Mouse (Mus musculus) erythroblast, adult 5-6 weeks (primary cell): Measurements from ENCODE around the gene Atp1b1. TPM values are rescaled to one million over a fixed set of nuclear protein-coding genes. Genes with fewer than 3 reads are reported as not detected.

Source experiments
- ATAC-seq: replicated peaks from 2 replicates; pipeline ENCODE4 v1.8.0; 2016; ENCODE audit warnings: moderate number of reproducible peaks, mild to moderate bottlenecking, moderate TSS enrichment, inconsistent platforms; ENCODE audit not compliant: poor library complexity, low FRiP score, severe bottlenecking
- total RNA-seq, 2 experiments: library from RNA; stranded (forward) in 1 of 2; stranded (reverse) in 1 of 2; fragments of 150-400 nt in 1 of 2; fragments of 200-764, 138-1000 nt in 1 of 2; gene quantifications; 2 replicates each; pipeline versions ENCODE4 v1.2.3 to v1.2.4; 2015 to 2017; ENCODE audit warnings: low replicate concordance in 2 of 2

Gene Atp1b1
- total RNA-seq (2015; ENCODE audit: low replicate concordance) (6.5 and 9.4 TPM in 2 replicates), total RNA-seq (2017; ENCODE audit: low replicate concordance) (1.7 and 2.9 TPM in 2 replicates)

DNA sequence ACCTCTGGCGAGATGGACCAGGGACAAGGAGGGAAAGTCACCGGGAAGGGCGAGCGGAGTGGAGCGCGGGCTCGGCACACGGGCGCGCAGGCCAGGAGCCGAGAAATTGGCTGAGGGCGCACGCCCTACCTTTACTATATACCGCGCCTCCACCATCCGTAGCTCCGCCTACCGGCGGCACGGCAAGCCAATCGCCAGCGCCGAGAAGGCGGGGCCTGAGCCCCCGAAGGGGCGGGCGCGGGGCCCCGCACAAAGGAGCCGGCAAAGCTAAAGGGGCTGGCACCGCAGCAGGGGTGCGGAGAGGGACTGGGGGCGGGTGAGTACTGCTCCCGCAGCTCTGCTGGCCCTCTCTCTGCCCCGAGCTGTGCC, at the start of gene Atp1b1:
Gene Atp1b1 (minus strand): TSS at position 111 of the 369 bp plus-strand sequence.
- ATAC-seq, result no peak

DNA sequence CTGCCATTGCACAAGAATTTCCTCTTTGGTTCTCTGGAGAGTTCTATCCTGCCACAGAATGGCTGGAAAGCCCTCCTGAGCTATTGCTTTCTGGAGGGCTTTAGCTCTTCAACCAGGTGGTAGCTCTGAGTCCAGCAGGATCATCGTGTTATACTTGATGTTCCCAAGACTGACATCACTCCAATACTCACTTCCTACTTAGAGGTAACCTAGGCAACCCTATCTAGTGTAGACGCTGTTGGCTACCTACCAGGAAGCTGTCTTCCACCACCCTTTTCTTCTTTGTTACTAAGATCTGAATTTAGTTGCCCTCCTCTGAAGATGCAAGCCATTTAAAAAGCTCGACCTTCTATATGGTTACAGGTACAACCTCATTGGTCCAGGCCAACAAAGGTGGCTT, 46.9 kb upstream of the Atp1b1 start:
- ATAC-seq, result no peak

DNA sequence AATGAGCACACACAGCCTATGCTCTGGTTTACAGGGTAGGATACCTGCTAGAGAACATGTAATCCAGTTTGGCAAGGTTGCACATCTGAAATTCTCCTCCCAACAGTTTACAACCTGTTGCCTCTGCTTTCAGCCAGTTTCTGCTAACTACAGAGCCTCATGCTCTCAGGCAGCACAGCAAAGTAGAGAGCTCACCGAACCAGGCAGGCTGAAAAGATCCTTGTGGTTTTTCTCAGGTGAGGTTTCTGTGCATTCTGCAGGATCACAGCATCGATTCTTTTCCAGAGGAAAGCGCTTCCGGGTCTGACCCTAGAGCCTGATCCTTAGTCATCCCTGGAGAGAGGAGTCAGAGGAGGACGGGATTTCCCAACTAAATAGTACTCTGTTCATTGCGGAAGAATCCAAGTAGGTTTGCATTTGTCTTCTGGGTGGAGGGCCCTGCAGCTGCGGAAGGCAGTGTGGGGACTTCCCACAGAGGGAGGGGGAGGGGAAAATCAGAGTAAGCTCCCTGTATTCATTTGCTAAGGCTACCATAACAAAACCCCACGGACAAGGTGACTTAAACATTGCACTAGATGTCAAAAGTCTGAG, 45.1 kb upstream of the Atp1b1 start:
- ATAC-seq, result no peak

DNA sequence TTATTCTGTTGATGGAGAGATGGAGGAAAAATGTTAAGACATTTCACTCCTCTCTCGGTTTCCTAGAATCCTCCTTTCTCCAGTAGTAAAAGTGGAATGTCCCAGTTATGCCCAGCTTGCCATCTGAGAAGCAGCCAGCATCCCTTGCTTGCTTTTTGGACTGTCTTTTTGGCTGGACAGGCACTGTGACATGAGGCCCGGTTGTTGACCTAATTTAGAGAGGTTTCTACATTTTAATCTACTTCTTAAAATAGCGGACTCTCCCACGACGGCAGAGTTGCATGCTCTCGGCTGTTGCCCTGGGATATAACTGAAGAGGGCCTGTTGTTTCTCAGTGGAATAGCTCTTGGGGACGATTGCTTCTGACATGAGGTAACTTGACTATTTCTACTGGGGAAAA, 44.1 kb upstream of the Atp1b1 start:
- no peak for ATAC-seq

DNA sequence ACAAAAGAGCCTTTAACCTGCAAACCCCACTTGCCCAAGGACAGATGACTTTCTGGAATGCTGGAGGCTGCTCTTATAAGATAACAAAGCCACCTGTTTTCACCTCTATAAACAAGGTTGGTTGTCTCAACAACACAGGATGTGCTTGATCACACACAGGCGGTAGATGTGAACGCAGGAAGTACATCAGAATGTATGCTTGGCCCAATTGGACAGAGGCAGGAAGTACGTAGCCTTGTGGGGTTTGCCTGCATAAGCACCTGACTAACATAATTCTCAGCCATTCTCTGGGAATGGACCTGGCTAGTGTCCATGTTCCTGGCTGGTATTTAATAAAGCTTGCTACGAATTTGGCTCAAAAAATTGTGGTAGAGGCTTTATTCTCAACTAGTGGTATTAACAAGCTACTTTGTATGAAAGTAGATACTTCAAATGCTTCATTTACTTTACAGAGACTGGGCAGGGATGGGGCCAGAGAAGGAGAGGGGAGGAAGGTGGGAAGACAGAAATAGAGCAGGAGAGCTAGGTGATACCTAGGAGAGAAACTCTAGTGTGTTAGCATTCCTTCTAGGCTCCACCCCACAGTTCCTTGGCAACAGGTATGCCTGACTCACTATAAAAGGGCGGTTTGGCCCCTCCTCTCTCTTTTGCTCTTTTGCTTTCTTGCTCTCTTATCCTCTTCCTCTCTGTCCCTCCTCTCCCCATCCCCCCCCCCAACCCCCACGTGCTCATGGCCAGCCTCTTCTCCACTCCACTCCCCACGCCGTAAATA, 36.8 kb upstream of the Atp1b1 start:
- no peak for ATAC-seq

DNA sequence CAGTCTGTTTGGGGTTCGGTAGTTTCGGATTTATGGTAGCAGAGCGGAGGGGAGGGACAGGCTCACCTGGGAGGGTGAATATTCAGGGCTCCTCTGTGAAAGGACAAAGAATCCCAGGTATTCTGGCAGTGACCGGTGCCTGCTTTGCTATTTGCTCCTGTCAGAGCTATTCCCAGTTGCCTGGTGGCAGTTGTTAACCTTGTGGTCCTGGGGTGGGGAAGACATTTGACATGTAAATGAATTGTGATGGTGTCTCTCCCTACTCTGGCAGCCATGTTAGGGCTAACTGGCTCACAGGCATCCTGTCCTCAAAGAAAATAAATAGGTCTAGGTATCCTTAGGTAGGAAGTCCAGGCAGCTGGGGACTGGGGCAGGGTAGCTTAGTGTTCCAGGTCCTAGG, 36.1 kb upstream of the Atp1b1 start:
- no peak for ATAC-seq

DNA sequence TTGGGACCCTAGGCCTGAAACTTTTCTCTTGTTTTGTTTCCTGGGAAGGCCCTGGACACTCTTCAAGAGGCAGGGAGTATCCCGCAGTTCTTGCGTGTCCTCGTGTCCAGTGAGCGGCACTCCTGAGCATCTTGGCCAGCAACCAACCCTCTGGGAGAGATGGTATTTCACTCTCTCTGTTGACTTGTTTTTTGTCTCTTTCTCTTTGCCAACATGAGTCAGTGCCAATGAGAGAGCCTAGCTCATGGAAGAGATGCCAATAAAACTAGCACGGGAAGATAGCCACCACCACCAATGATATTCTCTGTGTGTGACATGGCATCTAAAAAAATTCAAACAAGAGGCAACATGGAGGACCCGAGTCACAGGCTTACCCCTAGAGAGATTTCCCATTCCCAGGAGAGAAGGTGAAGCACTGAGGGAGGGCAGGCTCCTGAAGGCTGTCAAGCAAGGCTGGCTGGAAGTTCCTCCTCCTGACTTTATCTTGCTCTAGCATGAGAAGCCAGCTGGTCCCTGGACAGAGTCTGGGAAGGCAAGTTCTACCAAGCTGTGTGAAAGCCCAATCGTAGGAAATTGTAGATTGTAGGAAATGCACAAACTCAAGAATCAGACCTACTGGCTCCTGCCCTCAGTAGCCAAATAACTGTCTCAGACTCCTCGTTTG, 35.0 kb upstream of the Atp1b1 start:
- ATAC-seq, result no peak

DNA sequence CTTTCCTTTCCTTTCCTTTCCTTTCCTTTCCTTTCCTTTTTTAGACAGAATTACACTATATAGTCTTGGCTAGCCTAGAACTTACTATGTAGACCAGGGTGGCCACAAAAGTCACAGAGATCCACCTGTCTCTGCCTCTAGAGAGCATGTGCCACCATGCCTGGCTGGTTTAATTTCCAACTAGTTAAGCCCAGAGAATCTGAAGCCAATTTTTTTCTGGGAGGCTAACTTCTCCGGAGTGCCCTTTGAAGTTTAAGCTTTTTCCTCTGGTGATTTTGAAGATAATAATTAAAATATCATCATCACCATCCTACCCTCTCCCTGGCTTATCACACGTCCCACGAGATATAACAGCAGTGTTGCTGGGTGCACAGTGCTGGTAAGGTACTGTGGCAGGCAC, 34.3 kb upstream of the Atp1b1 start:
- no peak for ATAC-seq

DNA sequence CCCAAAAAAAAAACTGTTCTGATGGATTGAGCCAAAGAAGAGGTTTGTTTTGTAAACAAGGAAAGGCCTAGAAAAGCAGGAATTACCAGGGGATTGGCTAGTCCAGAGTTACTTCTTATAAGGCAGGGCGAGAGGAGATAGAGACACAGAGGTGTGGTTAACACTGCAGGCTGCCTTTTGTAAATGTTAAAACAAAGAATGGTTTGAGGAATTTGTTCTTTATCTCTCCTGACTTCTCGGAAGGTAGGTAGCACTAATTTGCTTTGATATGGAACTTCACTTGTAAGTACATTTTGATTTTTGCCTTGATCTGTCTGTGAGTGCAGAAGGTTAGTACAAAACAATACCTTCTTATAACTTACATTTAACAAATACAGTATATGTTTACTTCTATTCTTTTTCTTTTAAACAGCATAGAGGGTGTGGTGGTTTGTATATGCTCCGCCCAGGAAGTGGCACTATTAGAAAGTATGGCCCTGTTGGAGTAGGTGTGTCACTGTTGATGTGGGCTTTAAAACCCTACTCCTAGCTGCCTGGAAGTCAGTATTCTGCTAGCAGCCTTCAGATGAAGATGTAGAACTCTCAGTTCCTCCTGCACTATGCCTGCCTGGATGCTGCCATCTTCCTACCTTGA, 31.9 kb upstream of the Atp1b1 start:
- no peak for ATAC-seq

DNA sequence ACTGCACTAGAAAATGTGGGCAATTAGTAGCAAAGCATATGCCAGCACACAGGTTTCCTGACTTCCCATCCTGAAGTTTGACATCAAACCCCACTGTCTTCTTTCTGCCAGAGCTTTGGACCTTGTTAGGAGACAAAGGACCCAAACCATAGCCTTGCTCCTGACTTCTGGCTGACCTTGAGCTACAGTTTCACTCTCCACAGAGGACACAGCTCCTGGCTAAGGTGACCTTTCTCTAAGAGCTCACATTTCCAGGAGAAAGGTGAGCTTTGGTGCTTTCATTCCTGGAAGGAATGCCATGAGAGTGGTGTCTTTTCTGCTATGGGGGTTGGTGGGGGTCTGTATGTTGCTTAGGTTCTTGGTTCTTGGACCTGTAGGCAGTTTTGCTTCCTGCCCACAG, 25.6 kb upstream of the Atp1b1 start:
- no peak for ATAC-seq

DNA sequence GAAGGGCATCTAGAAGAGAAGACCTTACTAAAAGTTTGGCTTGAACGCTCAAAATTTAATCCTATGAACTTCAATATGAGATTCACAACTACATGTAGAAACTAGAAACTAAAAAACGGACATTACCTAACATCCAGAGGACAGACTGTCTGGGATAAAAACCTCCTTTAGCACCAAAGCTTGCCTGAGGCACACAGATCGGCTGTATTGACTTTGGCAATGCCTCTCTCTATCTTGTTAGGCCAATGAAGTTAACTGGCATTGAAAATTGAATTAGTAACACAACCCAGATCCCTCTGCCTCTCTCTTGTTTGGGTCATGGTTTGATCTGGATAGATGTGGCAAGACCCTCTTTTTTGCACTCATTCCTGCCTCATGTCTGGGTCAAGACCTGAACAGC, 24.7 kb upstream of the Atp1b1 start:
- ATAC-seq, result no peak

DNA sequence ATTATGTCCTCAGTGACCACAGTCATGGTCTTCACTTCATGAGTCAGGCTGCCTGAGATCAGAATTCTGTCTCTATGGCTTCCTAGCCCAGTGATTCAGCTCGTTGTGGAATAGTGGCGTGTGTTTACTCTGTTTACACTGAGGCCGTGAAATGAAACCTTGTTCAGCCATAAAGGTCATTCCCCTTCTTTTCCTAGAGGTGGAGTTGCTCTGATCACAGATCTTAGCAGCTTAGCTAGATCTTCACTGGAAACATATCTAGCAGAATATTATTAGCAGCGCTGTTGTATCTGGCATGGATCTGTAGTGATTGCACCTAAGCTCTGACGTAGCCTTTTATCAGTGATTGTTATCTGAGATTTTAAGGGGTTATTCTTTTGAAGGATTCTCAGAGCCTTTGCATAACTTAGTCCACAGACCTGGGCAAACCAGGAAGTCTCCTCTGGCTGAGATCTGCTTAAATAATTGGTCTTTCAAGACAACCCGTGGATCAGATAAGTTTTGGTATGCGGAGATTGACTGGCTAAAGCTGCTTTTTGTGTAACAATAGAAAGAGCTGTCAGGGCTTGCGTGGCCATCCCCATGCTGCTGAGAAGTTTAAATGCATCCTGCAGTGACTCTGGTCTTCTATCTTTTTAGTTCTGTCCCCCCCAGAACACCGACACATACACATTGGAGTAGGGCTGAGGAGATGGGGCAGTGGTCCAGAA, 23.6 kb upstream of the Atp1b1 start:
- no peak for ATAC-seq

DNA sequence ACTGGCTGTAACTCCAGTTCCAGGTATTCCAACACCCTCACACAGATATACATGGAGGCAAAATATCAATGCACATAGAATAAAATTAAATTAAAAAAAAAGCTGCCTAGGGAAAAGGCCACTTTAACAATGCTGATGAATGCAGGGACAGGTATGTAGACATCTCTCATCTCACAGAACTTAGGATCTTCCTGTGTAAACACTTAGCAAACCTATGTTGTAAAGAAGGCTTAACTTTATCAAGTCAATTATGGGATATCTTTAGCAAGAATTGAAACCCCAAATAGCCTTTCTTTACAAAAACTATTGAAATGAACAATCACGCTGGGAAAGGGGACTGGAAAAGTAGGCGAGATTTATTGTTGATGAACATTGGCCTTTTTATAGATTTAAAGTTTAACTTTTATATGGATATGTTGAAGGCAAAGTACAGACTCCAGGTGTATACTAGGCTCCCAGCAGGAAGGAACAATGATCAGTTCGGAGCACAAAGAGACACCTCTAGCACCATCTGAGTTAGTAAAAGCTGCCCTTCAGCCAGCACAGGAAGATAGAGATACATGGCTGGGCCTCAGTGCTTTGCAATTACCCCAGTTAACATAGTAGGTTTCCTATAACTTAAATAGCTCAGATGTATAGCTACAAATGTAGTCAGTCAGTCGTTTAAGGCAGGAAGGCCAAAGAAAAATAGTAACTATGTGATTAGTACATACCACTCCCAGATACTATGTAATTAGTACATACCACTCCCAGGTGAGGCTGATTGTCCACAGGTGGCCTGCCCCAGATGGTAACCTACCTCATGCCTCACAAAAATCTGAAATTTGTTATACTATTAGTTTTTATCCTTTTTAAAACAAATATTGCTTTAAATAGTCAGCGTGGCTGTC, 22.8 kb upstream of the Atp1b1 start:
- ATAC-seq, result no peak

DNA sequence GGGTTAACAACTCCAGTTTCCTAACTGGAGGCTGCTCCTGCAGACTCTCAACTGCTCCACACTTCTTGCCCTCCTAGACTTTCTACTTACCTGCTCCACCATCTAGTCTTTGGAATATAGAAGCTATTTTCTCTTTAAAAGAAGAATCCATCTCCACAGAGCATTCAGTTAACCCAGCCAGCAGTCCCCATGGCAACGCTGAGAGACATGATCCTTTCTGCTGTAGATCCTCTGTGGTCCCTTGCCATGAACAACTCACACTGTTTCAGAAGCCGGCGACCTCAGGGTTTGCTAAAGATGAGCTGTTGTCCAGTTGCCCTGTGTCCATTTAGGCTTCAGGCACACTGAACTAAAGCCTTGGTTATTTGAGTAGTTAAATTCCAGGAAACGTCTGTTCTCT, 17.7 kb upstream of the Atp1b1 start:
- no peak for ATAC-seq

DNA sequence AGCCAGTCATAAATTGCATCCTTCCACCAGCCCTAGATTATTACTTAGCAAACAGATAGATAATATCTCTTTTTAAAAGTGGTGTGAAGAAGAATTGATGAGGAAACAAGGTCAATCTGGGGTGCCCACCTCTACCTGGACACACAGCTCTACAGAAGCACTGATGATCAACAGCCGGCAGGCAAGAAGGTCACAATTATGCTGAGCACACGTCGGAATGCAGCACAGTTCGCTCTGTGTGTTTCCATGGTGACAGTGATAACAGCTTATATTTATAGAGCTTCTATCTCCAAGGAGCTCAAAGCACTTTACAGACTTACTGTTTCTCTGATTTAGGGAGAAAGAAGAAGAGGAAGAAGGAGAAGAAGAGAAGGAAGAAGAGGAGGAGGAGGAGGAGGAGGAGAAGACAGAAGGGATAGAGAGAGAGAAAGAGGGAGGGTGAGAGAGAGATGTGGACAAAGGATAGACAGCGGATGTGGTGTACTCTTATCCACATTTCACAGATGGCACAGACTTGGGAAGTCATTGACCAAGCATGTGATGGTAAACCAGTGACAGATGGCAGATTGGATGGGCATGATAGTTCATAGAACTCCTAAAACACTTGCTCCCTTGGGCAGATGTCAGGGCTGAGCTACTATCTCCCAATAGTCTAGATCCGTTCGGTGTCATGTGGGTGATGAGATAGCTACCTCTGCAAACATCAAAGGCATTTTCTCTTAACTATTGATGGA, 16.8 kb upstream of the Atp1b1 start:
- no peak for ATAC-seq

DNA sequence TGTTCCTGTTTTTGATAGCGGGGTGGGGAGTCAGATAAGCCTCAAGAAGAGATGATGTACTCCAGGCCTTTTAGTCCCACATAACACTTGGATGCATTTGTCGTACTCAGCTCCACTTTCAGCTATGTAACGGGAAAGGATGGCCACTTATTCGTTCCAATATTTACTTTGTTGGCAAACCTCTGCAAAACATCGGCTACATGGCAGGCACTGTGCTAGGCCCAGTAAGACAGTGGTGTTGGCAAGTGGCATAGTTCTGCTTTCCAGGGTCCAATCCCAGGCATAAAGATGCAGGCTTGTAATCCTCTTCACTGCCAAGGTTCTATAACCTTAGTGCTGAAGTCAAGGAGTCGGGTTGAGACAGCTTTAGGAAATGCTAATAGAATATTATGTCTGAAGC, 16.2 kb upstream of the Atp1b1 start:
- ATAC-seq, result no peak

DNA sequence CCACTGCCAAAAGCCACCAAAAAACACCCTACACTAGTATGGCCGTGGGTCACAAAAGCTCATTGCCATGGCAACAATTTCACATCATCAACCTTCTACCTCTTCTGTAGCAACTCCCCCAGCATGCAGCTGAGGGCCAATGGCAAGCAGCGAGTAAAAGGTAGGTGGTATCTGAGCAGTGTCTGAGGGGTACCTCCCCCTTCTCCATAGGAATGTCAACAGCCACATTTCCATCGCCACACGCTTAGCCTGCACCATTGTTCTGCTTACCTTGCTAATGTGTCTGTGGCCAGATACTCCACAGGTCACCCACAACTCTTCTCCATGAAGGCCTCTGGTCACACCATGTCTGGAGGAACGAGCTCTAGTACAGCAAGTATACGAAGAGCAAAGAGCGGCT, 15.2 kb upstream of the Atp1b1 start:
- ATAC-seq, result no peak

DNA sequence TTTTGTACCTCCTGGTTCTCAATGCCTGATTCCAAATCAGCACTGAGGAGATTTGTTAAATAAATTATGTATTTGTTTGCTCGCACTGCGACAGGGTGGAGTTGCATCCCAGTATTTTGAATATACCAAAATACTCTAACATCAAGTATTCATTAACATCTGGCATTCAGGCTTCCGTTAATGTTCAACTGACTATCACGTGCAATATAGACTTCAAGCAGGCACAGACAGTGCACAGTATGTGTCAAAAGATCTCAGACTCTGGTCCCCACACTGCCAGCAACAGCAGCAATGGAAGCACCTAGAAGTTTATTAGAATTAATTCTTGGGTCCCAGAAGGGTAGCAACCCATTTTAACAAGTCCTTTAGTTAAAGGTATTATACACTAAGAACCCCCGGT, 13.5 kb upstream of the Atp1b1 start:
- ATAC-seq, result no peak

DNA sequence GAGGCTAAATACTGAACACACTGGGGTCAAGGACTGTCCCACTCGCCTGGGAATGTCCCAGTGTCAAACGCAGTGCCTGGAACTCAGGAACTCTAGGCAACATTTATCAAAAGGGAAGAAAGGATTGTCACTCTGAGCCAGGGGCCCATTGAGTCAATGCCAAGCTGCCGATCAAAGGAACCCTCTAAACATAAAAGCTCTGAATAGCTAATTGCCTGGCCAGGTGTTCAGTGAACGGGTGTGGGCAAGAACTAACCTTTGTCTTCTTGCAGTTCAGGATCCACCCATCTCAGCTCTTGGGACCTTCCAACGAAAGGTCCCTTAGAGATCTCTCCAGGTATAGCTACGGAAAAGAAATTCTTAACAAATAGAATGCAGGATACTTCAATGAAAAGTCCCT, 12.8 kb upstream of the Atp1b1 start:
- ATAC-seq, result no peak
